Mouse (Mus musculus) activated CD4-positive, CD25-positive, alpha-beta regulatory T cell, adult 4 months (primary cell): ENCODE results near the gene Slc41a3. TPM values are rescaled to one million over a fixed set of nuclear protein-coding genes. Genes with fewer than 3 reads are reported as not detected.
A peak's percentile ranks its signal among the peaks of the same experiment; 100 is the strongest.

Experiments used
- ATAC-seq: one replicate; pipeline ENCODE4 v1.8.0; 2017
- polyA plus RNA-seq, 2 experiments: library from polyadenylated mRNA; unstranded; fragments of 100-300 nt; shearing (Covaris generic); gene quantifications; one replicate each; pipeline ENCODE4 v1.2.1; 2017

The Slc41a3 gene
- polyA plus RNA-seq, 2 experiments from 2014 or later: 5.3 to 5.8 TPM

DNA sequence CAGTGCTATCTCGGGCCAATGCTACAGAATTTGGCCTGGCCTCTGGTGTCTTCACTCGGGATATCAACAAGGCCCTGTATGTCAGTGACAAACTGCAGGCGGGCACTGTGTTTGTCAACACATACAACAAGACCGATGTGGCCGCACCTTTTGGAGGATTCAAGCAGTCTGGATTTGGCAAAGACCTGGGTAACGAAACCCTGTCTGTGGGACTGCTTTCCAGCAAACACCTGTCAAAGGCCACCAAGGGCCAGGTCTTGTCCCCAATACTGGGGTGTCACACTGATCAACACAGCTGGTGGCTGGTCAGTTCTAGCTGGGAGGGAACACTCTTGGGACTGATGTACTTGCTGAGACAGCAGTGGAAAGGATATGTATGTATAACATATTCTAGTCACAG, 6.3 kb upstream of the Slc41a3 start:
- no peak for ATAC-seq

DNA sequence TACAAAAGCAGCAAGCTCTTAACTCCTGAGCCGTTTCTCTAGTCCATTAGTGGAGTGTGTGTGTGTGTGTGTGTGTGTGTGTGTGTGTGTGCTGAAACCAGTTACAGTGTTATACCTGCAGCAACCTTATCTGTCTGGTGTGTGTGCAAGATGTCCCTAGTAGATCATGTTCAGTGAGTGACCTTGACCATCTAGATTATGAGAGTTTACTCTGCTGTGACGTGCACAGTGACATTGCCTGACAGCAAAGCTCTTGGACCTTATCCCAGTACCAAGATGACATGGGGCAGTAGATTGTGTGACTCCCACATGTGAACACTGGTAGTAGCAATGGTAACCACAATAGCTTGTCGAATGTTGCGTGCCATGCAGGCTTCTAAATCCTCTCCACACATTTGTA, 4.2 kb upstream of the Slc41a3 start:
- no peak for ATAC-seq

DNA sequence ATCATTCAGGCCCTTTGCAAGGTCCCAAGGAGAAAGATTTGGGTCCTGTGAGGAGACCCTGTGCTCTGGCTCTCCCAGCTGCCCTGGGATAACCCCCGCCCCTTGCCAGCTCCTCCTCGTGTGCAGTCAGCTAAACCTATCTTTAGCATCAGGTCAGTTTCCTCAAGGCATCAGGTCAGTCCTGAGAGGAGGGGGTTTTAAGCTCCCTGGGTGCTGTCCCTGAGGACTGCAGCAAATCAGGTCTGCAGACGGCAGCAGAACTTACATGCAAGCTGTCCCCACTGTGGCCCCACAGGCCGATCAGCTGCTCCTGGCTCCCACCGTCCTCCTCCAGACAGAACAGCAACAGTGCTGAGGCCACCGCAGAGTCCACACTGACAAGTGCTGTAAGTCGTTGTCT, 2.8 kb upstream of the Slc41a3 start:
- ATAC-seq: no peak

DNA sequence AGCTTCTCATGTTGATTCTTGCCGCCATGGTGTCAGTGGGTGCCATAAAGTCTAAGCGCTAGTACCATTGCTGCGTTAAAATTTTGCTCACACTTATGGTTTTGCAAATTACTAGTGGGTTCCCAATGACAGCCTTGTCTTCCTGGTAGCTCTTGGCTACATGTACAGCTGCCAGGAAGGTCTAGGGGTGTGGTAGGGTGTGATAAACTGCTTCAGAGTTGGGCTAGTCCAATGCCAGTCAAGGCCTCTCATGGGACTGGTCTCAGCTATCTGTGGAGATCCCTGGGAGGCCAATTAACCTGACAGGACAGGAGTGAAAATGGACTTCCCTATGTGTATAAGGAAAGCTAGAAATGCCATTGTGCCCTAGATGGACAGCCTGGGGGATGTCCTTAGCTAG, 2.2 kb upstream of the Slc41a3 start:
- no peak for ATAC-seq

DNA sequence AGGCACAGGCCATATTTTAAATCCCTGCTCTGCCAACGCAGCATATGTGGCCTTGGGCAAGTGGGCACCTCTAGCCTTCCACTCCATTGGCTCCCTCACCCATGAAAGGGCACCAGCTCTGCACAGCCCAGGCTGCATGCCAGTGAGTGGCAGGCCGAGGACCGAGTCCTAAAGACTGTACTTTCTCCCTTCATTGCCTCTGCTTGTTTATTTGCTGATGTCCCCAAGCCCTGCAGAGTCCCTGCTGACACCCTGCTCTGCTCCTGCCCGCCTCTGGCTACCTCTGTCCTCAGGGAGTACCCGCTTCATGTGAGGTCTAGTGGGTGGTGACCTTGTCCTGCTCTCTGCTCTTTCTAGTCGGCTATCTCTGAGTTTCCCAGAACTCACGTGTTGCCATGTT, 1.4 kb upstream of the Slc41a3 start:
- ATAC-seq: no peak

DNA sequence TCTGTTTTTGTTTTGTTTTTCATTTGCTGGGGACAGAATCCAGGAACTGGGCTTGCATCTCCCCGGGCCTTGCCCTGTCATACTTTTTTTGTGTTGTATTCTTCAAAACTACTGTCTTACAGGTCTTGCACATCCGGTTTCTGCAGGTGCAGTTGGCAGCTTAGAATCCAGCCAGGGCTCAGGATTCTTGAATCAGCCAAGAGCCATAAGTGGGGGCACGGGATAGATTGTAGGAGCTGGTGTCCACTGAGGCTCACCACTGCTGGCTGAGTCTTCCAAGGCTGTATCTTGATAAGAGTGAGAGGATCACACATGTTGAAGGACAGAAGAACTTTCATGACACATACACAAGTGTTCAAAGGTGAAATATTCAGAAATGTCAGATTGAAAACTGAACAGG, 395 bp upstream of the Slc41a3 start:
- ATAC-seq: no peak

DNA sequence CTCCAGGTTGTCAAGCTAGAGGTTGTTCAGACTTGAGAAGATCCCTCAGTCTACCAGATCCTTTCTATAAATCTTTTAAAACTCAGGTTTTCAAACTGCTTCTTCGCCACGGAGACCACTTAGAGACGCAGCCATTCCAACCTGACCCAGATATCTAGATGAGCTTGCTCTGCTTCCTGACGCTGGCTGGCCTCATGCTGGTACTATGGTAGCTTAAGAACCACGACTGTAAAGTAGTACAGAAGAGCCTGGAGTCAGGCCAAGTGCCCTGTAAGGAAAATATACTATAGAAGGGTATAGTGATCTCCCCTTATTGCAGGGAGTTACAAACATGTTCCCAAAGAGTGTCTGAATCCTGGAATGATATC, 757 bp downstream of the Slc41a3 start:
- no peak for ATAC-seq

DNA sequence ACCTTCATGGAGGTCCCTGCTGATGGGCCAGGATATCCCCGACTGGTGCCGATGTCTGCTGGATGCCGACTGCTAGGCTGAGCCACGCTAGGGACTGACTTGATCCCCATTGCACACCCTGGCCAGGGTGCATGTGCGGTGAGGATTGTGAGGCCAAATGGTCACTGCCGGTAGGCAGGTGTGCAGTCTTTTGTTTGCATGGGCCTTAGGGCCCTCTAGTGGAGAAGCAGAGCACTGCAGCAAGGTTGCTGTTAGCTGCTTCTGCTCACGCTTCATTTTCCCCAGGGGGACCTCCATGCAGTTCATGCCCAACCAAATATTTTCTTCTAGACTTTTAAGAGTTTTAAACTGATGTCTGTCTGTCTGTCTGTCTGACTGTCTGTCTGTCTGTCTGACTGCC, 2.0 kb downstream of the Slc41a3 start:
- peak; percentile 55 for ATAC-seq

DNA sequence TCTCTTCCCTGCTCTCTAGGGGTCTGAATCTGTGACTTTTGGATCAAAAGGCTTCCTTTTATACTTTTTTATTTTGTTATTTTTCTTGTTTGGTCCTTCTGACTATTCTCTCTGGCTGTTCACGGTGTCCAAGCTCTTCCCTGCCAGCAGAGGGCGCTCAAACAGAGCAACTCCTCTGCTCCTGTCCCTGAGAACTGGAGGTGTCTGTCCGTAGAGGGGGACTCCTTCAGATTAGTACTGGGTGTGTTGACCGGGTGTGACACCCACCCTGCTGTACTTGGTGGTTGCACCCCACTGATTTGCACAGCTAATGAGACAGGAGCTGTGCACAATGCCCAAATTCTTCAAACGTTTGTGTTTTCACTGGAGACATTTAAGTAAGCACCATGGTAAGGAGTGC, 2.7 kb downstream of the Slc41a3 start:
- ATAC-seq: peak; percentile 38

DNA sequence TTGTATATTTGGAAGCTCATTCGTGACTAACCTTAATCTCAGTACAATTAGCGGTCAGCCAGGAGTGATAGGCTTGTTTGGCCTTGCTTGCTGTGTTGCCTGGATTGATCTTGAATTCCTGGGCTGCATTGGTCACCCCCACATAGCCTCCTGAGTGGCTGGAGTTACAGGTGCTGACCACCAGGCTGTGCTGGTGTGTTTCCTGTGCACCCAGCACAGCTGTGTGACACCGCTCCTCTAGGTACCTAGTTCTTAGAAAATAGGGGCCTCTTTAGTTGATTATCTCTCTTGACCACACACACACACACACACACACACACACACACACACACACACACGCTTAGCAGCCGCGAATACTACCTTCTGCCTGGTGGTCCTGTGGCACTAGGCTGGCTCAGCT, 3.7 kb downstream of the Slc41a3 start:
- ATAC-seq: no peak

DNA sequence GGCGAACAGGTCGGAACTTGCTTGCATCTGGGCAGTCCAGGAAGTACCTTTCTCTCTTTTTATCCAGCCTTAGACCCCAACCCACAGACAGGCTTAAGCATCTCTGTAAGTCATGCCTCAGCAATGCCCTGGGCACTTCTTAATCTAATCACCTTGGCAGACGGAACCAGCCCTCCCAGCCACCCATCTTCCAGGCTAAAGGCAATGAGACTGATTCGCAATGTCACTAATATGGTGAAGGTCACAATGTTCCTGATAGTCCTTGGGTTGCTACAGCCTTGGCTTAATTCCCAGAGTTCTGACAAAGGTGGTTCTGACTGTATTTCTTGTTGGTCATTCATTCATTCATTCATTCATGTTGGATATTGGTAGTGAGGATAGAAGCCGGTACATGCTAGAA, 5.7 kb downstream of the Slc41a3 start:
- no peak for ATAC-seq

DNA sequence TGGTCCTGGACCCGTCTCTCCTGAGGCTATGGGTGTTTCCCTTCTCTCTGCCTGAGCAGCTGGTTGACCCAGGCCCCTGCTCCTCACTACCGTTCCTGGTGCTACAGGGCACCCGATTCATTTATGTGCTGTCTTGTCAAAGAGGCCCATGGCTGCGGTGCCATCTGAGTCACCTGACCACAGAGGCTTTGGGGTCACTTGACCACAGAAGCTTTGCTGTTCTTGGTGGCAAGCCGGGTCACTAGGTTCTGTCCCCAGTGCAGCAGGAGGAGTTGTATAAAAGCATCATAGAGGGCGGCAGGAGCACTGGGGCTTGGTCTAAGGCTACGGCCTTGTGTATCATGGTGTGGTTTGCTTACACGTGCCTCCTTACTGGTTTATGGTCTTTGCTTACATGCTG, 8.8 kb downstream of the Slc41a3 start:
- ATAC-seq: no peak

DNA sequence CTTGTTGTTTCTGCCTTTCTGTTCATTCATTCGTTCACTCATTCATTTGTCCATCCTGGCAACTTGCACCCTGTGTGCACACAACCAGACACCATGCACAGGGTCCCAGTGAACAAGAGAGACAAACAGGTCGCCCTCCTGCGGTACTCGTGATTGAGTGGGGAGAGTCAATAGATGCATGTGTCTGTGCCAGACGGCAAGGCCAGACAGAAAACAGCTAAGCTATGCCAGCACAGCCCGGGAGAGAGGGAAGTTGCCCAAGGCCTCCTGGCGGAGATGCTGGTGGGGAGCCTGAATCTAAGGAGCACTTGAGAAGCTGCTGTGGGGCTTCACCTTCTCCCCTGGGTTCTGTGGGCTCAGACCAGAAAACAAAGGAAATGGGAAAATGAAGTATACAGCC, 10.8 kb downstream of the Slc41a3 start:
- no peak for ATAC-seq

DNA sequence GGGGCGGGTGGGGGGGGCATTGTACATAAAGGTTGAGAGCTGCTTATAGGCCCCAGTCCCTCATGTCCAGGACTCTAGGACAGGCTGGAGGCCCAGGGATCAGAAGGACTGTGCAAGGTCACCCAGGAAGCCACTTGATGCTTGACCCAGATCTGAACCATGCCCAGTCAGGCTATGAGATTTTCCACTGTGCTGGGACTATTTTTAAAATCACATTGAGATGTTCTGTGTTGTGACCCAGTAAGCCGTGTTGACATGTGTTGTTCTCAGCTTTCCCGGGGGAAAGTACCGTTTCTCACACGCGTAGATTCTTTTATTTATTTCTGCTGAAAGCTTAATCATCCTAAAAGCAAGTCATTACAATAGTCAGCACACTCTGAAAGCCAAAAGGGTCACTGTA, 11.5 kb downstream of the Slc41a3 start:
- no peak for ATAC-seq

DNA sequence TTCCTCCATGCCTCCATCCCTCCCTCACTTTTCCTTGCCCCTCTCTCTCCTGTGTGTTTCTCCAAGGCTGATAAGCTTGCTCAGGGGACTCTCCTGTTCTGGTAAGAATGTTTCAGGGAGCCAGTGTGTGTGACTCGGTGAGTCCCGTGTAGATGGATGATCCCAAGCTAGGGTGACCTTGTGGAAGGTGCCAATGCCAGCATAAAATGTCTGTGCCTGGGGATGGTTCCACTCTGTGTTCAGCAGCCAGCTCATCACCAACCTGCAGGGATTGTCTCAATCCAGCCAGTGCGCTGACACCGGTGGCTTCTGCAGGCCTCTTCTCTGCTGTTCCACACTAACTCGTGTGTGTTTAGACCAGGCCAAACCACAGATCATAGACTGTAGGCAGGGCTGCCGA, 12.0 kb downstream of the Slc41a3 start:
- ATAC-seq: no peak

DNA sequence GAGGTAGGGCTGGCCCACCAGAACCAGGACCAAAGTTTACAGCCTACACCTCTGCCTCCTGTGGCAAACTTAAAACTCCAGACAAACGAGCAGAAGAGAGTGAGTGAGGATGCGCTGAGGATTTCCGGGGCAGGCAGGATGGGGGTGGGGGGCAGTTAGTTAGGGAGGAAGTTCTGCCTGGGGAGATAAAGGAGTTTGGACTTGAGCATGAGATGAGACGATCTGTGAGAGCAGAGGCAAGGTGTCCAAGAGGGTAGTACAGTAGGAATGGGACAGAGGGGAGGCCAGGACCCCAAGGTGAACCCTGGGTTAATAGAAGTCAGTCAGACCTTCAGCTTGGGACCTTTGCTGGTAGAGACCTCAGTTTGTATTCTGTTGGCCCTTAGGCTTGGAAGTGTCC, 13.7 kb downstream of the Slc41a3 start:
- peak; percentile 89 for ATAC-seq

DNA sequence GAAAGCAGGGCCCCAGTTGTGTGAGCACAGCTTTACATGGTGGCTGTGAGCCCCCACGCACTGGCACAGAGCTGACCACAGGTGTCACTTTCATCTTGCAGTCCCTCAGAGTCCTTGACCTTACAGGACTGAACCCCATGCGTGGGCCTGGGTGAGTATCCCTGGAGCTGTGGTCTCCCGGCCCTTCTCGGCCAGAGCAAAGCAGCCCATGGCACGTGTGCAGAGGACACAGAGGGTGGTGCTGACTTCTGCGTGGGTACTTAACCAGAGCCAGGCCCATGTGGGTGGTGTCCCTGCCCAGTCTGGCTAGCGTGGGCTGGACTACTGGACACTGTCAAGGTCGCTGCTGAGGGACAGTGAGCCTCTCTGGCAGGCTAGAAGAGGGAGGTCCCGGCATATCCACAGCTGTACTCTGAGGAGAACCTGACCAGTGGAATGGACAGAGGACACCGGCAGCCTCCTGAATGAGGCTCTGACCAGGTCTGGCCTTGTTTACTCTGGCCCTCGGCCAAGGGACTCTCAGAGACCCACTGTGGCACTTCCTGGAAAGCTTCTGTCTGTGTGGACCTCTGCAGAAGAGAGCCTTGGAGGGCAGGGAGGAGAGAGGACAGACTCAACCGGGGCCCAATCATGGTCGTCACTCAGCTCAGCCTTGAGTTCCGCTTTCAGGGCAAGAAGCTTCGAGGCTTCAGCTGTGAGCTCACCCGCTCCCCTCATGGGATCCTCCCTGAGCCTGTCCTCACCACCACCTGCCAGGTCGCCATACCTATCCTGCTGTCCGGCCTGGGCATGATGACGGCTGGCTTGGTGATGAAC, 14.5 kb downstream of the Slc41a3 start:
- no peak for ATAC-seq

DNA sequence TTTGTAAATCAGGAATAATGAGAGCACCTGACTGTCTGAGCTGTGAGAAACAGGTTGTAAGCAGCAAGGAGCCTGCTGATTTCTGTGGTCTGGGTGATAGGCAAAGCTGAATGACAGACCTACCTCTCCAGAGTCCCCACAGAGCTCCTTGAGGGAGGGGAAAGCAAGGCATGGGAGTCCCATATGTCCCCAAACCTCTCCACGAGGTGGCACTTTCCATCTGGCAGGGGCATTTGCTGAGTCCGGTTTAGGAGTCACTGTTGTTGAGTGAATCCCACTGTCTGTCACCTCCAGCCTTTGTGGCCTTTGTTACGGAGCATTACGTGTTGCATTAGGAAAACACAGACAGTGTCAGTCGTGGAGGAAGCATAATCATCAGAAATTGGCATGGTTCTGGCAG, 15.4 kb downstream of the Slc41a3 start:
- ATAC-seq: no peak

DNA sequence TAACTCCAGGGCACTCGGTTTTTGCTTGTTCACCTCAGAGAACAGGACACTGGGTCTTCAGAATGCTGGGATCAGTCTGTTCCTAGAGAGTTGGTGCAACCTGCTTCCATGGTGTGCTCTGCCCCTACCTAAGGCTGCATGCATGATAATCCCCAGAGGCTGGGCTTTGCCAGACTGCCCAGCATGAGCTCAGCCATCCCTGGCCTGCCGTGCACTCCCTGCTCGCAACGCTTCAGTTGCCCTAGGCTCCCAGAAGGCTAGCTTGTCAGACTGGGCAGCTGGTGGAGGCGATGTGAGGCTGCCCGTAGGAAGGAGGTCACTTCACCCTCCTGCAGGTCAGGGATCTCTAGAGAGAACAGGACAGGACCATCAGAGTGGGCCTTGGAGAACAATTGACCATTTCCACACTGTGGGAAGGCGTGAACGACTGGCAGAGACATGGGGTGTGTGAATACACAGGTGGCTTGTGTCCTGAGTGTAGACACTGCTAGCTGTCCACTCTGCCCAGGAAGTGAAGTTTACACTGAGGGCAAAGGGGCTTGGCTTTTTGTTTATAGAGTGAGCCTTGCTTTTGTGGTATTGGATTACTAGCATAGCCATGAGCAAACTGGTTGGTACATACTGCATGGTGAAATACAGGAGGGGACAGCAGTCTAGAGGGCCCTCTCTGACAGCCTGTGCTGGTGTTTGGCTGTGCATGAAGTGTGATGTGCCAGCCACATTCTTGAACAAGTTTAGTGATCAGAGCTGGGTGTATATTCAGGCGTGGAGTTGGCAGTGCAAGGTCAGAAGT, 16.5 kb downstream of the Slc41a3 start:
- ATAC-seq: no peak

DNA sequence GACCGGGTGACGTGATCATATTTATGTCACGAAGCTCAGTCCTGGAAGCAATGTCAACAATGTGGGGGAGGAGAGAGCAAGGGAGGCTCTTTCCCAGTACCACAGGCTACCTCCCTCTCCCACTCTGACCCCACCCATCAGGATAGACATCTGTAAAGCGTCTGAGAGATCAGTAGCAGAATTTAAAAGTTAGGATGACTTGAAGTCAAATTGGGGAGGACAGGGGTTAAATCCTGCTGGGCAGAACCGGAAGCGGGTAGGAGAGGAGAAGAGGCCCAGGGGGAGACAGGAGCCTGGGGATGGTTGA, 17.0 kb downstream of the Slc41a3 start:
- ATAC-seq: no peak

DNA sequence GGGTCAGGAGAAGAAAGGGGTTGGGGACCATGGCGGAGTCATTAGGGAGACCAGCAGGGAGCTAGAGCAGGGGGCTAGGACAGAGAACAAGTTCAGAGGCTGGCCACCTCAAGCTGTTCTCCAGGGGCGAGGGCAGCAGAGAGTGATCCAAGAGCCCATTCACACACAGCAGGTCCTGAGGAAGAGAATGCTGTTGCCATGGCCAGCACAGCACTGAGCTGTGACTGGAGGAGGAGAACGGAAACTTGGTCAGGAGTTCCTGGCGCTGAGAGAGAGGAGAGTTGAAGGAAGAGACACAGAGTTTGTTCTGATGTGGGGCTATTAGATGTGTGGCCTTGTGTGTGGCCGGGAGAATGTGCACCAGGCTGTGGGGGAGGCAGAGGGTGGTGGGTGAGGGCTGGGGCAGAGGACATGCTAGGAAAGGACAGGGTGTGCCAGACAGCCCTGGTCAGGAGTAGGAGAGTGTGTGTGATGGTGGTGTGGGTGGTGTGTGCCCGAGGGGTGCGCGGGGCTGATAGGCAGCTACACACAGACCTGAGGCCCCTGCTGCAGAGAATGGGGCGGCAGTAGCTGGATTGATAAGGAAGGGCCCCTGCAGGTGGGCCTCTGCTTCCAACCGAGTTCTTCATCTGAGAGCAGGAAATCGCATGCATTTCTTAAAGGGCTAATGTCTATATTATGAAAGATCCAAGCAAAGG, 18.4 kb downstream of the Slc41a3 start:
- ATAC-seq: no peak

DNA sequence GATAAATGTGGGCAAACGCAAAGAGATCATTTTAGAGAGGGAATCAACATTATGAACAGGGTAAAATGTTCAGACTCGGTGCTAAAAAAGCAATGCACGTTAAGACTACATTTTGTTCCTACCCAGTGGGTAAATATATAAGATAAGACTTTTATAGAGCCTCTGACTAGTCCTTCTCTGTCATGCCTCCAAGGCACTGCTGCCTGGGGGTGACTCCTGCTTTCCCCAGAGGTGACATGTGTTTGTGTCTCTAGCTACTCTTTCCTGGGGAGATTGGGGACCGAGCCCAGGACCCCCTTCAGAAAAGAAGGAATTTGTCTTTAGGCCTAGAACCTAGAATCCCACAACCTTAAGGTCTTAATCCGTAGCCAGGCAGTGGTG, 18.9 kb downstream of the Slc41a3 start:
- ATAC-seq: no peak

DNA sequence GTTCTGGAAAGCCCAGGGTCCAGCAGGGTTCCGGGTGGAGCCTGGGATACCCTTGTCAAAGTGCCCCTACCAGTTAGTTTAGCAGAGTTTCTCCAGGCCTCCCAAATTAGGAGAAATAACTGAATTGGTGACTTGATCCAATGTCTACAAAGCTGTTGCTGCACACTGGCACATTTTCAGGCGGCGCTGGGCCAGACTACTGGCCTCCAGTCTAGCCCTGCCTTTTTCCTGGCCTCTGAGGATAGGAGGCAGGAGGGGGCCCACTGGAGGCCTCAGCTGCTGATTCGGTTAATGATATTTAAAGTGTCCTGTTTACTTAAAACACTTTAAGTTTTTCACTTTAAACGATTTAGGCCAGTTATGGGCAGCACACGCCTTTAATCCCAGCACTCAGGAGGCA, 19.7 kb downstream of the Slc41a3 start:
- ATAC-seq: no peak

DNA sequence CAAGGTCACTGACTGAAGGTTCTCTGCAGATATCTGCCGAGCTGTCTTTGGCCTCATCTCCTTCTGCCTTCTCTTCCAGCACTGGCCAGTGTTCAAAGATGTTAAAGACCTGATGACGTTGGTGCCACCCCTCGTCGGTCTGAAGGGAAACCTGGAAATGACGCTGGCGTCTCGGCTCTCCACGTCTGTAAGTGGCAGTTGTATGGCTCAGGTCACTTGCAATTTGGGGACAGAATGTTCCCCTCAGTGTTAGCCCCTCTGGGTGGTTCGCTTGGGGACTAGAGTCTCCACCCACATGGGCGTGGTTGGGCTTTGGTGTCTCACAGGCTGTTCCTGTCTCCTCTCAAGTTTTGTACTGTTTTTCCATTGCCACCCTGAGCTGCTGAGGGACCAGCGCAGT, 20.2 kb downstream of the Slc41a3 start:
- ATAC-seq: no peak
